Mouse (Mus musculus): ENCODE results near the gene Psg28. TPM values are rescaled to one million over a fixed set of nuclear protein-coding genes. Genes with fewer than 3 reads are reported as not detected.
"Not testable (repeated sequence)": the region's sequence is repeated elsewhere in the genome, so short reads cannot be mapped to it uniquely, and the experiment has no call there.

Gene Psg28
- total RNA-seq (2014; rRNA removed) (not detected in 2 replicates), polyA plus RNA-seq (2015; fragmentation: Nextera tagmentation; extraction: Ambion mirVana) (not detected in 2 replicates)

GRCm38 (mm10) chr7:18431941-18432340, at the start of gene Psg28:
Gene Psg28, minus strand, starts transcription at chr7:18432041.
- H3K4me1 ChIP-seq (ENCODE audit: insufficient read depth, low read length); DNase-seq (ENCODE audit: low spot score); ATAC-seq (ENCODE audit: low FRiP score); H3K36me3 ChIP-seq (ENCODE audit: insufficient read depth, low read length); H3K4me2 ChIP-seq (ENCODE audit: low read depth, low read length, poor library complexity, severe bottlenecking); H3K4me3 ChIP-seq (ENCODE audit: low read depth, low read length); H3K9ac ChIP-seq (replicated peaks; ENCODE audit: low read length, poor library complexity, severe bottlenecking); H3K27me3 ChIP-seq (ENCODE audit: insufficient read depth, low read length); H3K27ac ChIP-seq (ENCODE audit: low read depth, low read length): not testable (repeated sequence)
- WGBS, result 81% methylated on average over 2 of the region's 2 CpGs
- H3K9me3 ChIP-seq (ENCODE audit: low read length), result 0 out of 2 replicates have a peak, but pooled peaks cover 18% of the 10 kb centered on the region

DNA sequence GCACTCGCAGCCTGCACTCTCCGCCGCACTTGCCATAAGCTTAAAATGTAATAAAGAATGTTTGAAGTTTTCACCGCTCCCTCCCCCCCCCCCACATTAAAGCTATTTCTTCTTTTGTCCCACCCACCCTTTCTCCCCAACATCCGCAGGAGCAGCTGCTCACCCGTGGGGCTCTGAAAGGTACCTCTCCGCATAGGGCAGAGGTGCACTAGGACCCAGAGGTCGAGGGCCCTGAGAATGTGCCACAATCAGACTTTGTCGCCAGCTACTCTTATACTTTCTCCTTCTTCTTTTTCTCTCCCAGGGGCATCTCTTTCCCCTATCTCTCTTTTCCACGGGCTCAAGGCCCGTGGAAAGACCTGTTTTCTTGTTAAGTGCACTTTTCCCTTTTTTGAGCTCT, 28.4 kb downstream of the Psg28 start:
- no peak for DNase-seq (ENCODE audit: low spot score)
- Histone ChIP-seq H3K4me2 (ENCODE audit: low read depth, low read length, poor library complexity, severe bottlenecking) (no peak overlapping the region), H3K36me3 (ENCODE audit: insufficient read depth, low read length) (no peaks in the 10 kb centered on the region), H3K9me3 (ENCODE audit: low read length) (peaks cover 17% of the 10 kb centered on the region; the same call in 1 of the 2 replicates), H3K27me3 (ENCODE audit: insufficient read depth, low read length) (no peaks in the 10 kb centered on the region), H3K4me3 (ENCODE audit: low read depth, low read length) (peak overlapping the region; percentile 25), H3K27ac (ENCODE audit: low read depth, low read length) (no peak overlapping the region), H3K4me1 (ENCODE audit: insufficient read depth, low read length) (no peaks in the 10 kb centered on the region), H3K9ac (replicated peaks; ENCODE audit: low read length, poor library complexity, severe bottlenecking) (no peak overlapping the region)
- no peak for TF ChIP-seq CTCF (IDR thresholded peaks at IDR 0.05)
- WGBS, result 42% methylated on average over 11 of the region's 11 CpGs
- ATAC-seq (ENCODE audit: low FRiP score), result 0 out of 2 replicates have a peak, but pooled peaks have one; percentile 52

GRCm38 (mm10) chr7:18402527-18403237, 29.2 kb downstream of the Psg28 start:
- ATAC-seq (ENCODE audit: low FRiP score) (peak; percentile 80), DNase-seq (ENCODE audit: low spot score) (peak; percentile 13)
- no peak for TF ChIP-seq CTCF (IDR thresholded peaks at IDR 0.05)
- Histone ChIP-seq H3K4me2 (ENCODE audit: low read depth, low read length, poor library complexity, severe bottlenecking) (no peak overlapping the region), H3K36me3 (ENCODE audit: insufficient read depth, low read length) (no peaks in the 10 kb centered on the region), H3K27ac (ENCODE audit: low read depth, low read length) (no peak overlapping the region), H3K4me1 (ENCODE audit: insufficient read depth, low read length) (no peaks in the 10 kb centered on the region), H3K9me3 (ENCODE audit: low read length) (peaks cover 14% of the 10 kb centered on the region; the same call in 1 of the 2 replicates), H3K4me3 (ENCODE audit: low read depth, low read length) (peak overlapping the region; percentile 25), H3K27me3 (ENCODE audit: insufficient read depth, low read length) (no peaks in the 10 kb centered on the region), H3K9ac (replicated peaks; ENCODE audit: low read length, poor library complexity, severe bottlenecking) (no peak overlapping the region)
- WGBS, result 36% methylated on average over 35 of the region's 35 CpGs

DNA sequence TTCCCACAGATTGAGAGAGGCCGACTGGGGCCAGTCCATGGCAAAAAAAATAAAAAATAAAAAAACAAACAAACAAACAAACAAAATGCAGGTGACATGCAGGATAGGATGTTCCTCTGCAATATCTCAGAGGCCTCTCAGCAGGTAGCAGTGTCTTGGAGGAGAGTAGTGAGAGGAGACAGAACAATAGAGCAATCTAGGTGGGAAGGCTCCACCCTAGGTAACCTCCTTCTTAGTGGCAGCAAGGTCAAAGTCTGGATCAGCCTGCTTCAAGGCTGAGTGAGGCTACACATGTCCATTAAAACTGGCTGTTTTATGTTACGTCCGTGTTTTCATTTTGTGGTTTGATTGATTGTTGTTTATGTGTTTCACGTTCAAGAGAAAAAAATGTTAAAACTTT, 40.4 kb downstream of the Psg28 start:
- not testable (repeated sequence) for DNase-seq (ENCODE audit: low spot score); H3K36me3 ChIP-seq (ENCODE audit: insufficient read depth, low read length); H3K4me1 ChIP-seq (ENCODE audit: insufficient read depth, low read length); H3K9me3 ChIP-seq (ENCODE audit: low read length); H3K9ac ChIP-seq (replicated peaks; ENCODE audit: low read length, poor library complexity, severe bottlenecking); ATAC-seq (ENCODE audit: low FRiP score); H3K4me2 ChIP-seq (ENCODE audit: low read depth, low read length, poor library complexity, severe bottlenecking); H3K27ac ChIP-seq (ENCODE audit: low read depth, low read length); H3K4me3 ChIP-seq (ENCODE audit: low read depth, low read length); H3K27me3 ChIP-seq (ENCODE audit: insufficient read depth, low read length)
- 91% methylated on average over 4 of the region's 4 CpGs for WGBS

GRCm38 (mm10) chr7:18378295-18378694, 53.5 kb downstream of the Psg28 start:
- WGBS, result 43% methylated on average over 2 of the region's 2 CpGs
- no peak for ATAC-seq (ENCODE audit: low FRiP score)

More at GRCm38 (mm10) chr7:18378295-18378694, 53.5 kb downstream of the Psg28 start:
- Histone ChIP-seq H3K9me3 (ENCODE audit: low read length) (peaks cover 31% of the 10 kb centered on the region; the same call in 1 of the 2 replicates), H3K9ac (replicated peaks; ENCODE audit: low read length, poor library complexity, severe bottlenecking) (no peak overlapping the region), H3K27ac (ENCODE audit: low read depth, low read length) (no peak overlapping the region), H3K4me2 (ENCODE audit: low read depth, low read length, poor library complexity, severe bottlenecking) (no peak overlapping the region), H3K4me3 (ENCODE audit: low read depth, low read length) (no peak overlapping the region), H3K4me1 (ENCODE audit: insufficient read depth, low read length) (no peaks in the 10 kb centered on the region), H3K27me3 (ENCODE audit: insufficient read depth, low read length) (no peaks in the 10 kb centered on the region), H3K36me3 (ENCODE audit: insufficient read depth, low read length) (no peaks in the 10 kb centered on the region)
- no peak for TF ChIP-seq CTCF (IDR thresholded peaks at IDR 0.05)
- no peak for DNase-seq (ENCODE audit: low spot score)

Small RNA genes lying within 50 kb of the gene (microRNA-seq; reads per million reads assigned to microRNA genes)
- not detected for gene Gm24715 (ENCODE audit: borderline number of aligned reads)

Other genes with a start within 250 kb of the Psg28 start
- gene Mill1, start 186.7 kb downstream of the Psg28 start, total RNA-seq (2014; rRNA removed), result not detected in 2 replicates
- gene Mill1, start 186.7 kb downstream of the Psg28 start, polyA plus RNA-seq (2015; fragmentation: Nextera tagmentation; extraction: Ambion mirVana), result not detected in 2 replicates
- gene Psg18, start 77.0 kb downstream of the Psg28 start, total RNA-seq (2014; rRNA removed), result not detected in 2 replicates
- not detected in 2 replicates for gene Psg18, start 77.0 kb downstream of the Psg28 start, polyA plus RNA-seq (2015; fragmentation: Nextera tagmentation; extraction: Ambion mirVana)
- not detected in 2 replicates for gene Psg26, start 52.1 kb upstream of the Psg28 start, total RNA-seq (2014; rRNA removed)
- not detected in 2 replicates for gene Psg26, start 52.1 kb upstream of the Psg28 start, polyA plus RNA-seq (2015; fragmentation: Nextera tagmentation; extraction: Ambion mirVana)
- not detected in 2 replicates for gene Psg25, start 100.2 kb upstream of the Psg28 start, total RNA-seq (2014; rRNA removed)
- not detected in 2 replicates for gene Psg25, start 100.2 kb upstream of the Psg28 start, polyA plus RNA-seq (2015; fragmentation: Nextera tagmentation; extraction: Ambion mirVana)
- not detected in 2 replicates for gene Psg27, start 135.3 kb upstream of the Psg28 start, total RNA-seq (2014; rRNA removed)
- not detected in 2 replicates for gene Psg27, start 135.3 kb upstream of the Psg28 start, polyA plus RNA-seq (2015; fragmentation: Nextera tagmentation; extraction: Ambion mirVana)
- gene Psg23, start 184.5 kb upstream of the Psg28 start, total RNA-seq (2014; rRNA removed), result not detected in 2 replicates
- gene Psg23, start 184.5 kb upstream of the Psg28 start, polyA plus RNA-seq (2015; fragmentation: Nextera tagmentation; extraction: Ambion mirVana), result not detected in 2 replicates
- not detected in 2 replicates for gene Psg21, start 224.7 kb upstream of the Psg28 start, total RNA-seq (2014; rRNA removed)
- not detected in 2 replicates for gene Psg21, start 224.7 kb upstream of the Psg28 start, polyA plus RNA-seq (2015; fragmentation: Nextera tagmentation; extraction: Ambion mirVana)